Mouse (Mus musculus) hindbrain, embryonic 10.5 days (tissue): Measurements from ENCODE around the gene Rcc1. TPM values are rescaled to one million over a fixed set of nuclear protein-coding genes. Genes with fewer than 3 reads are reported as not detected.

Experiments
- DNase-seq: peaks from one replicate; pipeline ENCODE4 v3.0.0-alpha.2; 2017; ENCODE audit warnings: low spot score
- H3K27ac ChIP-seq: fragments of 300-500 bp; sonication (generic); 2 replicates; pipeline ENCODE4 v1.5.1; 2016; ENCODE audit warnings: mild to moderate bottlenecking, moderate library complexity
- H3K27me3 ChIP-seq: fragments of 300-500 bp; sonication (generic); 2 replicates; pipeline ENCODE4 v1.6.1; 2016; ENCODE audit warnings: mild to moderate bottlenecking; ENCODE audit not compliant: poor library complexity, insufficient read depth, severe bottlenecking
- H3K36me3 ChIP-seq: fragments of 300-500 bp; sonication (generic); 2 replicates; pipeline ENCODE4 v1.6.1; 2016; ENCODE audit warnings: mild to moderate bottlenecking, moderate library complexity
- H3K4me1 ChIP-seq: fragments of 300-500 bp; sonication (generic); replicated peaks from 2 replicates; pipeline ENCODE4 v1.6.1; 2016; ENCODE audit warnings: mild to moderate bottlenecking
- H3K4me3 ChIP-seq: fragments of 300-500 bp; sonication (generic); 2 replicates; pipeline ENCODE4 v1.5.1; 2016; ENCODE audit warnings: mild to moderate bottlenecking, moderate library complexity
- H3K9me3 ChIP-seq: fragments of 300-500 bp; sonication (generic); 2 replicates; pipeline ENCODE4 v1.6.1; 2016; ENCODE audit warnings: mild to moderate bottlenecking, moderate library complexity
- WGBS: fragments of 180-500 bp; shearing (Covaris S2); methylation state at CpG from one replicate; pipeline ENCODE4 v1.1.7; 2016; 5-methylcytosine and 5-hydroxymethylcytosine counted together
- polyA plus RNA-seq: library from polyadenylated mRNA; unstranded; fragments of >200 nt; fragmentation: Nextera tagmentation; extraction: Ambion mirVana; gene quantifications from 2 replicates; pipeline ENCODE4 v1.2.1, GENCODE M21; 2016

Rcc1 gene
- polyA plus RNA-seq, 1 experiment from 2014 or later: 116 TPM

- H3K27ac ChIP-seq: no peak overlapping the region
- WGBS: 60% methylated on average over 3 of the region's 3 CpGs
- H3K4me1 ChIP-seq: peaks cover 22% of the 10 kb centered on the region
- no peak for DNase-seq
- no peaks in the 10 kb centered on the region for H3K9me3 ChIP-seq
- H3K36me3 ChIP-seq: peaks cover 27% of the 10 kb centered on the region
- 0 out of 2 replicates have a peak overlapping the region, but pooled peaks have one; percentile 80 for H3K4me3 ChIP-seq
- H3K27me3 ChIP-seq: no peaks in the 10 kb centered on the region
Observed at GRCm38 (mm10) chr4:132350854-132351253, 2.6 kb downstream of the Rcc1 start.

GRCm38 (mm10) chr4:132350123-132350740 lies 3.2 kb downstream of the Rcc1 start:
- H3K27me3 ChIP-seq: no peaks in the 10 kb centered on the region
- DNase-seq: no peak
- peaks cover 22% of the 10 kb centered on the region for H3K4me1 ChIP-seq
- H3K27ac ChIP-seq: no peak overlapping the region
- no peaks in the 10 kb centered on the region for H3K9me3 ChIP-seq
- peaks cover 27% of the 10 kb centered on the region; the same call in 1 of the 2 replicates for H3K36me3 ChIP-seq
- no peak overlapping the region for H3K4me3 ChIP-seq
- WGBS: 29% methylated on average over 2 of the region's 2 CpGs

- no peak for DNase-seq
- Histone ChIP-seq H3K4me1 (peaks cover 26% of the 10 kb centered on the region), H3K4me3 (no peak overlapping the region), H3K36me3 (peaks cover 27% of the 10 kb centered on the region; the same call in 1 of the 2 replicates), H3K27ac (no peak overlapping the region), H3K9me3 (no peaks in the 10 kb centered on the region), H3K27me3 (no peaks in the 10 kb centered on the region)
- 56% methylated on average over 3 of the region's 3 CpGs for WGBS
Observed at GRCm38 (mm10) chr4:132349495-132350122, 3.8 kb downstream of the Rcc1 start.

GRCm38 (mm10) chr4:132346661-132347060 lies 6.7 kb downstream of the Rcc1 start:
- no peaks in the 10 kb centered on the region for H3K27me3 ChIP-seq
- H3K27ac ChIP-seq: no peak overlapping the region
- no peak overlapping the region for H3K4me3 ChIP-seq
- H3K36me3 ChIP-seq: peaks cover 36% of the 10 kb centered on the region
- H3K9me3 ChIP-seq: no peaks in the 10 kb centered on the region
- peaks cover 39% of the 10 kb centered on the region for H3K4me1 ChIP-seq
- no peak for DNase-seq
- 56% methylated on average over 3 of the region's 3 CpGs for WGBS

GRCm38 (mm10) chr4:132346261-132346660 lies 7.1 kb downstream of the Rcc1 start:
- Histone ChIP-seq H3K4me3 (no peak overlapping the region), H3K27ac (no peak overlapping the region), H3K36me3 (peaks cover 36% of the 10 kb centered on the region), H3K27me3 (no peaks in the 10 kb centered on the region), H3K9me3 (no peaks in the 10 kb centered on the region), H3K4me1 (peaks cover 35% of the 10 kb centered on the region)
- DNase-seq: no peak
- 87% methylated on average over 4 of the region's 4 CpGs for WGBS

GRCm38 (mm10) chr4:132345843-132346212 lies 7.6 kb downstream of the Rcc1 start:
- Histone ChIP-seq H3K27ac (peak overlapping the region; percentile 96), H3K27me3 (no peaks in the 10 kb centered on the region), H3K4me3 (peak overlapping the region; percentile 97), H3K4me1 (peaks cover 35% of the 10 kb centered on the region), H3K9me3 (no peaks in the 10 kb centered on the region), H3K36me3 (peaks cover 34% of the 10 kb centered on the region)
- no peak for DNase-seq
- 50% methylated on average over 5 of the region's 5 CpGs for WGBS

- no peaks in the 10 kb centered on the region for H3K9me3 ChIP-seq
- DNase-seq: peak; percentile 96
- peak overlapping the region; percentile 96 for H3K27ac ChIP-seq
- H3K36me3 ChIP-seq: peaks cover 34% of the 10 kb centered on the region
- peaks cover 35% of the 10 kb centered on the region for H3K4me1 ChIP-seq
- no peaks in the 10 kb centered on the region for H3K27me3 ChIP-seq
- peak overlapping the region; percentile 97 for H3K4me3 ChIP-seq
- under 1% methylated on average over 83 of the region's 83 CpGs for WGBS
Observed at GRCm38 (mm10) chr4:132345135-132345842, 8.1 kb downstream of the Rcc1 start.

GRCm38 (mm10) chr4:132344403-132345134 lies 8.8 kb downstream of the Rcc1 start:
- DNase-seq: peak; percentile 53
- 12% methylated on average over 13 of the region's 13 CpGs for WGBS
- H3K27me3 ChIP-seq: no peaks in the 10 kb centered on the region
- peaks cover 37% of the 10 kb centered on the region for H3K36me3 ChIP-seq
- peak overlapping the region; percentile 96 for H3K27ac ChIP-seq
- H3K4me3 ChIP-seq: peak overlapping the region; percentile 97
- peaks cover 35% of the 10 kb centered on the region for H3K4me1 ChIP-seq
- no peaks in the 10 kb centered on the region for H3K9me3 ChIP-seq

GRCm38 (mm10) chr4:132341451-132341850 lies 12.0 kb downstream of the Rcc1 start:
- Histone ChIP-seq H3K27ac (no peak overlapping the region), H3K4me3 (no peak overlapping the region), H3K4me1 (peaks cover 29% of the 10 kb centered on the region), H3K27me3 (no peaks in the 10 kb centered on the region), H3K9me3 (no peaks in the 10 kb centered on the region), H3K36me3 (peaks cover 64% of the 10 kb centered on the region)
- WGBS: 78% methylated on average over 3 of the region's 3 CpGs
- DNase-seq: no peak

- Histone ChIP-seq H3K27ac (no peak overlapping the region), H3K36me3 (peaks cover 89% of the 10 kb centered on the region), H3K4me1 (peaks cover 19% of the 10 kb centered on the region), H3K4me3 (no peak overlapping the region), H3K9me3 (no peaks in the 10 kb centered on the region), H3K27me3 (no peaks in the 10 kb centered on the region)
- 94% methylated on average over 13 of the region's 13 CpGs for WGBS
- no peak for DNase-seq
Observed at GRCm38 (mm10) chr4:132338943-132339342, 14.5 kb downstream of the Rcc1 start.

- Histone ChIP-seq H3K4me1 (peaks cover 21% of the 10 kb centered on the region), H3K27me3 (no peaks in the 10 kb centered on the region), H3K4me3 (no peak overlapping the region), H3K9me3 (no peaks in the 10 kb centered on the region), H3K27ac (no peak overlapping the region), H3K36me3 (peaks cover 77% of the 10 kb centered on the region)
- DNase-seq: no peak
- whole genome bisulfite sequencing: 89% methylated on average over 6 of the region's 6 CpGs
Observed at GRCm38 (mm10) chr4:132332880-132333279, 20.5 kb downstream of the Rcc1 start.

GRCm38 (mm10) chr4:132331960-132332359 lies 21.4 kb downstream of the Rcc1 start:
- H3K27me3 ChIP-seq: no peaks in the 10 kb centered on the region
- peaks cover 21% of the 10 kb centered on the region for H3K4me1 ChIP-seq
- no peaks in the 10 kb centered on the region for H3K9me3 ChIP-seq
- 83% methylated on average over 3 of the region's 3 CpGs for WGBS
- H3K4me3 ChIP-seq: no peak overlapping the region
- no peak for DNase-seq
- peaks cover 68% of the 10 kb centered on the region for H3K36me3 ChIP-seq
- H3K27ac ChIP-seq: no peak overlapping the region
